Mouse (Mus musculus) lung, adult 2 months (tissue): ENCODE results near the gene Mrpl55. TPM values are rescaled to one million over a fixed set of nuclear protein-coding genes. Genes with fewer than 3 reads are reported as not detected.

ENCODE experiments used
- DNase-seq: peaks from one replicate; pipeline ENCODE4 v3.0.0; 2022
- H3K4me1 ChIP-seq: fragments of 200-500 bp; 2 replicates; pipeline ENCODE4 v1.6.1; 2011; ENCODE audit warnings: low read length; ENCODE audit not compliant: control insufficient read depth, insufficient read depth
- H3K4me3 ChIP-seq: fragments of 200-500 bp; replicated peaks from 2 replicates; pipeline ENCODE3; 2011; ENCODE audit warnings: low read depth, mild to moderate bottlenecking, control low read depth, low read length; ENCODE audit errors: extremely low read depth
- CTCF ChIP-seq: fragments of 200-500 bp; IDR thresholded peaks from 2 replicates; pipeline ENCODE4 v1.5.1; 2011; ENCODE audit warnings: mild to moderate bottlenecking, low read length, control low read depth; ENCODE audit not compliant: insufficient read depth
- POLR2A ChIP-seq: fragments of 200-500 bp; IDR thresholded peaks from 2 replicates; pipeline ENCODE4 v1.6.1; 2011; ENCODE audit warnings: low read depth, mild to moderate bottlenecking, control low read depth, low read length, borderline replicate concordance; ENCODE audit errors: extremely low read depth
- WGBS: fragments of 180-500 bp; shearing (Covaris S2); methylation state at CpG from one replicate; pipeline ENCODE4 v1.1.7; 2018; 5-methylcytosine and 5-hydroxymethylcytosine counted together
- polyA plus RNA-seq: library from polyadenylated mRNA; depleted of rRNA; stranded (reverse); fragments of >200 nt; gene quantifications from 2 replicates; pipeline ENCODE4 v1.2.3, GENCODE M21; 2012; rRNA removed

The Mrpl55 gene
- polyA plus RNA-seq, 1 experiment: 26.0 TPM

DNA sequence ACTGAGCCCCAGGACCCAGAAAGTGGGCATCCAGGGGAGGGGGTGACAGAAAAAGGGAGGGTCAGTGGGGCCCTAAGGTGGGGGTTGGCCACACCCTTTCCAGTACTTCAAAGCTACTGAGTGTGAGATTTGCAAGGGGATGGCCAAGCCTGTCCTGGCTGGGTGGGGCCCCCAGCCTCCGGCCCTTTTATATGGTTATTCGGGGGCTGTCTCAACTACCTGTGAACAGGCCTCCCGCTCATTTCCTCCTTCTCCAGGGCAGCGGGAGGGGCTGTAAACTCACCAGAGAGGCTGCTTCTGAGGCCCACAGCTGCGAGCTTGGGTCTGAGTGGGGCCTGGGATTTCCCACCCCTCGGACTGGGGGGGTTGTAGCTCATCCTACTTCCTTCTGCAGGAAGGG, 41.6 kb downstream of the Mrpl55 start:
- H3K4me1 ChIP-seq: peaks cover 3% of the 10 kb centered on the region
- DNase-seq: no peak
- TF ChIP-seq CTCF (no peak), POLR2A (no peak)
- no peak overlapping the region for H3K4me3 ChIP-seq
- 29% methylated on average over 6 of the region's 6 CpGs for WGBS

DNA sequence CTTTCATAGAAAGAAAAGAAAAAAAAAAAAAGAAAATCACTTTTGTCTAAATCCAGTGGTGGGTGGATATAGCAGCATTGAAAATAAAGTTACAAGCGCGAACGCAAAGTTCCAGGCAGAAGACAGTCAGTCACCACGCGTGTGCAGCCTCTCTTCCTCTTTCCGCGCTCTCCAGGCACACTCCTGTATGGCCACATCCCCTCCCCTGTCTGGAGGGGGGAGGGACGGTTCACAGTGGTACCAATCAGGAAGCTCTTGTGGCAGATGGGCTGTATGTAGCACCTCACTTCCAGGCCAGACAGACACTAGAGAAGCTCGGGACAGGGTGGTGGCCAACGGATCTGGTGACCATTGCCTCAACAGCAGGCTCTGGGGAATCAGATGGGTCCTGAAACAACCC, 45.8 kb downstream of the Mrpl55 start:
- 39% methylated on average over 10 of the region's 10 CpGs for WGBS
- no peaks in the 10 kb centered on the region for H3K4me1 ChIP-seq
- DNase-seq: no peak
- TF ChIP-seq POLR2A: no peak
- TF ChIP-seq CTCF: no peak
- no peak overlapping the region for H3K4me3 ChIP-seq

Other genes with a start within 250 kb of the Mrpl55 start
- gene Hist3h2a, start 247.8 kb upstream of the Mrpl55 start, polyA plus RNA-seq: 19.7 and 25.5 TPM in 2 replicates
- gene Trim17, start 247.8 kb upstream of the Mrpl55 start, polyA plus RNA-seq: 0.97 and 1.1 TPM in 2 replicates
- gene Trim11, start 224.4 kb upstream of the Mrpl55 start, polyA plus RNA-seq: 31.4 and 38.3 TPM in 2 replicates
- gene Obscn, start 66.1 kb upstream of the Mrpl55 start, polyA plus RNA-seq: 5.3 and 19.0 TPM in 2 replicates
- gene Iba57, start 38.7 kb upstream of the Mrpl55 start, polyA plus RNA-seq: 3.7 and 3.9 TPM in 2 replicates
- 1.7 and 3.5 TPM in 2 replicates for gene Gjc2, start 19.3 kb upstream of the Mrpl55 start, polyA plus RNA-seq
- gene Guk1, start 10.3 kb upstream of the Mrpl55 start, polyA plus RNA-seq: 100 and 126 TPM in 2 replicates
- gene 2310033P09Rik, start 5.8 kb downstream of the Mrpl55 start, polyA plus RNA-seq: 23.5 and 29.2 TPM in 2 replicates
- 525 and 566 TPM in 2 replicates for gene Arf1, start 25.8 kb downstream of the Mrpl55 start, polyA plus RNA-seq
- 9.4 and 15.4 TPM in 2 replicates for gene Wnt3a, start 88.3 kb downstream of the Mrpl55 start, polyA plus RNA-seq
- 6.9 and 7.8 TPM in 2 replicates for gene Wnt9a, start 104.4 kb downstream of the Mrpl55 start, polyA plus RNA-seq
- not detected in 2 replicates for gene Prss38, start 173.2 kb downstream of the Mrpl55 start, polyA plus RNA-seq
- 5.0 and 5.5 TPM in 2 replicates for gene Jmjd4, start 247.6 kb downstream of the Mrpl55 start, polyA plus RNA-seq
- 36.8 and 49.7 TPM in 2 replicates for gene Snap47, start 248.7 kb downstream of the Mrpl55 start, polyA plus RNA-seq